Mouse (Mus musculus): ENCODE data around the gene Emb.

The Emb gene

GRCm38 (mm10) chr13:117220501-117221321 is 12.4 kb downstream of the Emb start, which contains the start of gene Gm17509:
Gene Gm17509, minus strand, starts transcription at chr13:117221075.
- DNase-seq (ENCODE audit: low read depth, low spot score) = no peak

GRCm38 (mm10) chr13:117223125-117223524 is 14.8 kb downstream of the Emb start:
- DNase-seq (ENCODE audit: low read depth, low spot score) = no peak

- no peak for DNase-seq (ENCODE audit: low read depth, low spot score)
These were observed 16.6 kb downstream of the Emb start for GRCm38 (mm10) chr13:117224901-117225300.

GRCm38 (mm10) chr13:117225561-117225960 is 17.2 kb downstream of the Emb start:
- no peak for DNase-seq (ENCODE audit: low read depth, low spot score)

GRCm38 (mm10) chr13:117230371-117231110 is 22.2 kb downstream of the Emb start:
- no peak for DNase-seq (ENCODE audit: low read depth, low spot score)

- no peak for DNase-seq (ENCODE audit: low read depth, low spot score)
These were observed 25.5 kb downstream of the Emb start for GRCm38 (mm10) chr13:117233808-117234207.

- no peak for DNase-seq (ENCODE audit: low read depth, low spot score)
These were observed 26.1 kb downstream of the Emb start for GRCm38 (mm10) chr13:117234486-117234885.

- peak; percentile 93 for DNase-seq (ENCODE audit: low read depth, low spot score)
These were observed 27.3 kb downstream of the Emb start for GRCm38 (mm10) chr13:117235530-117236212.

GRCm38 (mm10) chr13:117237111-117237510 is 28.8 kb downstream of the Emb start:
- DNase-seq (ENCODE audit: low read depth, low spot score) = peak; percentile 20

GRCm38 (mm10) chr13:117242063-117242462 is 33.7 kb downstream of the Emb start:
- DNase-seq (ENCODE audit: low read depth, low spot score) = no peak

- DNase-seq (ENCODE audit: low read depth, low spot score) = no peak
These were observed 34.3 kb downstream of the Emb start for GRCm38 (mm10) chr13:117242621-117243020.

GRCm38 (mm10) chr13:117260704-117261103 is 52.4 kb downstream of the Emb start:
- no peak for DNase-seq (ENCODE audit: low read depth, low spot score)

- DNase-seq (ENCODE audit: low read depth, low spot score) = no peak
These were observed 57.8 kb downstream of the Emb start for GRCm38 (mm10) chr13:117266156-117266555.

GRCm38 (mm10) chr13:117267963-117268362 is 59.6 kb downstream of the Emb start:
- no peak for DNase-seq (ENCODE audit: low read depth, low spot score)

GRCm38 (mm10) chr13:117284036-117284435 is 75.7 kb downstream of the Emb start:
- DNase-seq (ENCODE audit: low read depth, low spot score) = peak; percentile 17

GRCm38 (mm10) chr13:117286939-117287338 is 78.6 kb downstream of the Emb start:
- DNase-seq (ENCODE audit: low read depth, low spot score) = no peak

- DNase-seq (ENCODE audit: low read depth, low spot score) = no peak
These were observed 79.1 kb downstream of the Emb start for GRCm38 (mm10) chr13:117287400-117287799.

GRCm38 (mm10) chr13:117289494-117290270 is 81.3 kb downstream of the Emb start:
- DNase-seq (ENCODE audit: low read depth, low spot score) = peak; percentile 51

- peak; percentile 34 for DNase-seq (ENCODE audit: low read depth, low spot score)
These were observed 103.3 kb downstream of the Emb start for GRCm38 (mm10) chr13:117311446-117312225.
